Mouse (Mus musculus) olfactory bulb, adult 2 months (tissue): ENCODE results near the gene Pycard.
"Not testable (repeated sequence)": the region's sequence is repeated elsewhere in the genome, so short reads cannot be mapped to it uniquely, and the experiment has no call there.

Experiments
- CTCF ChIP-seq: fragments of 200-500 bp; IDR thresholded peaks from 2 replicates; pipeline ENCODE4 v1.5.1; 2012; ENCODE audit warnings: low read depth, mild to moderate bottlenecking, low read length, moderate library complexity; ENCODE audit not compliant: insufficient read depth
- POLR2A ChIP-seq: fragments of 200-500 bp; IDR thresholded peaks from 2 replicates; pipeline ENCODE4 v1.6.1; 2012; ENCODE audit warnings: mild to moderate bottlenecking, low read depth, low read length, moderate library complexity; ENCODE audit not compliant: insufficient read depth

DNA sequence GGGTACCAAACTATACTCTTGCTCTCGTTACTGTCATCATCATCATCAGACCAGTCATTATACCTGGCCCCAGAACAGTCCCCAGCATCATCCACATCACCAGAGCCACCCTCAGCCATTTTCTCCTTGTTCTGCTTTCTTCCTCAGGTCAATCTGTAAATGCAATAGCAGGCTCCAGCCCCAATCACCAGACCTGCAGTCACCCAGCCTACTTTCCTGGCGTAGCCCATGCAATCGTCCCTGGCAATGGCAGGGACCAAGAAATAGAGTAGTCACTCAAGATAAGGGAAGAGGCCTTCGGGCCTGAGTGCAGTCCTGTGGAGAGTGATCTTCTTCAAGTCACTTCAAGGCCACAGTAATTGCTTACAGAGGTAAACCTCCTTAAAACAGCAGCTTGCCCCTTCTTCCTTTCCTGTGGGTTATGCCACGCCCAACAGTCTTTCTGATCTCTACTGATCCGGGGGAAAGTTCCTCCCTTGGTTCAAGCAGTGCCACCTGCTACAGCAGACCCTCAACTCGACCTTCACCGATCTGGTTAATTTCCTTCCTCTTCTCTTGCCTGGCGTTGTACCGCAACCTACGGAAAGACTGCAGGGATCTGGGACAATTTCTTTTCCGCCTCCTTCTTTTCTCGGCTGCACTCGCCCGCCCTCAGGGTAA is 48.6 kb upstream of the Pycard start:
- not testable (repeated sequence) for TF ChIP-seq CTCF, POLR2A
